Mouse (Mus musculus) liver, embryonic 14.5 days (tissue): ENCODE results near the gene Mpeg1.

ENCODE experiments used
- CTCF ChIP-seq: IDR thresholded peaks from 2 replicates; pipeline ENCODE4 v1.5.1; 2016; ENCODE audit warnings: antibody characterized with exemption, low read depth, control low read depth
- EP300 ChIP-seq: IDR thresholded peaks from 2 replicates; pipeline ENCODE4 v1.6.1; 2016; ENCODE audit warnings: antibody characterized with exemption, low read depth

- no peak for TF ChIP-seq CTCF
- TF ChIP-seq EP300: no peak
Observed at GRCm38 (mm10) chr19:12487511-12488204, 27.1 kb downstream of the Mpeg1 start.
